Mouse (Mus musculus) kidney, adult 9 months (tissue): ENCODE data around the gene Scyl1.

ENCODE experiments used
- DNase-seq: peaks from one replicate; pipeline ENCODE4 v3.0.0; 2022

Scyl1 gene

GRCm38 (mm10) chr19:5802787-5803040 is 31.5 kb upstream of the Scyl1 start:
- no peak for DNase-seq

GRCm38 (mm10) chr19:5802011-5802786 is 31.0 kb upstream of the Scyl1 start:
- DNase-seq = peak; percentile 97

GRCm38 (mm10) chr19:5801432-5801964 is 30.3 kb upstream of the Scyl1 start:
- peak; percentile 17 for DNase-seq

- DNase-seq = peak; percentile 34
Observed at GRCm38 (mm10) chr19:5800632-5801431, 29.6 kb upstream of the Scyl1 start.

GRCm38 (mm10) chr19:5800350-5800631 is 29.1 kb upstream of the Scyl1 start:
- no peak for DNase-seq

GRCm38 (mm10) chr19:5799566-5800349 is 28.5 kb upstream of the Scyl1 start:
- peak; percentile 43 for DNase-seq

- DNase-seq = peak; percentile 40
Observed at GRCm38 (mm10) chr19:5798700-5799479, 27.7 kb upstream of the Scyl1 start.

- peak; percentile 44 for DNase-seq
Observed at GRCm38 (mm10) chr19:5797381-5798111, 26.3 kb upstream of the Scyl1 start.

- DNase-seq = no peak
Observed at GRCm38 (mm10) chr19:5796573-5797111, 25.4 kb upstream of the Scyl1 start.

GRCm38 (mm10) chr19:5795668-5796572 is 24.7 kb upstream of the Scyl1 start:
- DNase-seq = peak; percentile 28

- peak; percentile 54 for DNase-seq
Observed at GRCm38 (mm10) chr19:5794771-5795576, 23.8 kb upstream of the Scyl1 start.

- DNase-seq = peak; percentile 31
Observed at GRCm38 (mm10) chr19:5793917-5794770, 22.9 kb upstream of the Scyl1 start.

- peak; percentile 86 for DNase-seq
Observed at GRCm38 (mm10) chr19:5793116-5793515, 21.9 kb upstream of the Scyl1 start.

- no peak for DNase-seq
Observed at GRCm38 (mm10) chr19:5791329-5791728, 20.1 kb upstream of the Scyl1 start.

GRCm38 (mm10) chr19:5789066-5789465 is 17.8 kb upstream of the Scyl1 start:
- DNase-seq = no peak

GRCm38 (mm10) chr19:5788620-5789019 is 17.4 kb upstream of the Scyl1 start:
- no peak for DNase-seq

- DNase-seq = no peak
Observed at GRCm38 (mm10) chr19:5787920-5788319, 16.7 kb upstream of the Scyl1 start.

GRCm38 (mm10) chr19:5787128-5787635 is 16.0 kb upstream of the Scyl1 start:
- peak; percentile 95 for DNase-seq
